Comparison of ENCODE assay signal across 20 mouse cellular contexts in genomic region chr10:80777123-80777522, GRCm38 (mm10). TPM values are rescaled to one million over a fixed set of nuclear protein-coding genes. Genes with fewer than 3 reads are reported as not detected.
"Had no signal": no experiment of that assay in that cellular context is flagged by ENCODE, and none has a peak within 500 bp of the region (broad histone marks: within the 10 kb centered on the region; RNA-seq: fewer than 3 reads in every experiment).

No protein-coding gene starts in this region.

- DNase-seq: kidney, postnatal 25 days; layer of hippocampus, adult 9-11 months; layer of hippocampus, postnatal 36 days; lung, postnatal 14 days; retina, postnatal 1 day; right cerebral cortex, postnatal 4 days; spleen, adult 18-20 months; thymus, adult 2 months; thymus, postnatal 4 days had no signal

- H3K27ac ChIP-seq: limb, embryonic 15.5 days; liver, embryonic 12.5 days; lung, embryonic 15.5 days; macrophage; midbrain, embryonic 15.5 days; neural tube, embryonic 12.5 days had no signal

- H3K4me3 ChIP-seq: limb, embryonic 15.5 days; liver, embryonic 12.5 days; lung, embryonic 15.5 days; megakaryocyte, embryonic 14.5 days; midbrain, embryonic 15.5 days; neural tube, embryonic 12.5 days; stomach, embryonic 15.5 days had no signal

- ATAC-seq: liver, embryonic 12.5 days; midbrain, embryonic 15.5 days had no signal

RNA-seq across cellular contexts. Expression of gene Amh, which starts 27.9 kb away (rescaled TPM):
- total RNA-seq: monocyte, adult 5-6 weeks had no signal
- polyA plus RNA-seq: limb, embryonic 11.5 days; limb, embryonic 15.5 days; liver, embryonic 12.5 days; macrophage; midbrain, embryonic 11.5 days; neural tube, embryonic 12.5 days; stomach, embryonic 15.5 days had no signal
